Mouse (Mus musculus): Measurements from ENCODE around the gene Ube2i. TPM values are rescaled to one million over a fixed set of nuclear protein-coding genes. Genes with fewer than 3 reads are reported as not detected.
A peak's percentile ranks its signal among the peaks of the same experiment; 100 is the strongest.
"Not testable (repeated sequence)": the region's sequence is repeated elsewhere in the genome, so short reads cannot be mapped to it uniquely, and the experiment has no call there.

Ube2i gene
- total RNA-seq, 2 experiments from 2014 or later, result 238 to 255 TPM

DNA sequence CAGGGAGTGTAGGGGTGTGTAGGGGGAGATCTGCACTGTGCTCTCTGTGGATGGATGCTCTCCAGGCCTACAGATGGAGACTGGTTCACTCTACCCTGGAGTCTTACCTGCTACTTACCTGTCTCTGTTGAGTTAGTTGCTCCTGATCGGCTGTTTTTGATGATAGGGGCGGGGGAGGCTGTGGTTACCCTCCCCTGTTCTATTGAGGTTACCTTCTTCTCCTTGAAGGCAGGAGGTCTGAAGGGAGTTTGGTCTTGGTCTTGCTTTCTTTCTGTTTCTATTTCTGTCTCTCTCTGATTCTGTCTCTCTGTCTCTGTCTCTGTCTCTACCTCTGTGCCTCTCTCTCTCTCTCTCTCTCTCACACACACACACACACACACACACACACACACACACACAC, 19.3 kb downstream of the Ube2i start:
- DNase-seq (ENCODE audit: low spot score in 2 of 2), result no peak

DNA sequence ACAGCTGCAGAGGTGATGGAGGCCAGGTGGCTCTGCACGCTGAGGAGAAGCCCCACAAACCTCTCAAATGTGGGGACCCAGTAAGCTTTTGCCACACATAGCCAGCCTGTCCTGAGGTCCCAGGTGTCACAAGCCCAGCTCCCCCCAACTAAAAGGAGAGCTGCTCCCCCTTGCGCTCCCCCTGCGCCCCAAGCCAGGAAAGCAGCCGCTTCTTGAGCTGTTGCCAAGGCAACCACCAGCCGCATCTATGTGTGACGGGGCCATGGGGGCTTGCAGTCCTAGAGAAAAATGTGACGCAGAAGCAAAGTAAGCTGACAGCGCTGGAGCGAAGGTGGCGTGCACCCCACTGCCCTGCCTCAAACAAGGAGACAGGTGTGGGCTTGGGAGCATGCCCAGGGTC, 20.7 kb downstream of the Ube2i start:
- peak; percentile 52 to 58 for DNase-seq (ENCODE audit: low spot score in 2 of 2)

DNA sequence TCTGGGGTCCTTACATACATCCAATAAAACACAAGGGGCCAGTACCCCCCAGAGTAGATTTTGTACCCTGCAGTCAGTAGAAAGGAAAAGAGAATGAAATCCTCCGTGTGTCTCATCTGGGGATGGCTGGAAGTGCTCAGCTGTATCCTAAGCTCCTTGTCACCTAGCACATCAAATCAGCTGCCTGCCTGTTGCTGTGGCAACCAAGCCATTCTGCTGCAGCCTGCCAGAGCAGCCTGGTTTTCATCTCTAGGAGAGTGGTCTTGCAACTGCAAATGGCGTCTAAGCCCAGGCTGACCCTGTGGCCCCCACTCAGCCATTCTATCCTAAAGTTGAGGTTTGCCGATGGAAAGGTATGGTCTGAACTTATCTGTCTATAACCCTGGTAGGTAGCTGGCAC, 21.8 kb downstream of the Ube2i start:
- DNase-seq (ENCODE audit: low spot score in 2 of 2), result no peak

DNA sequence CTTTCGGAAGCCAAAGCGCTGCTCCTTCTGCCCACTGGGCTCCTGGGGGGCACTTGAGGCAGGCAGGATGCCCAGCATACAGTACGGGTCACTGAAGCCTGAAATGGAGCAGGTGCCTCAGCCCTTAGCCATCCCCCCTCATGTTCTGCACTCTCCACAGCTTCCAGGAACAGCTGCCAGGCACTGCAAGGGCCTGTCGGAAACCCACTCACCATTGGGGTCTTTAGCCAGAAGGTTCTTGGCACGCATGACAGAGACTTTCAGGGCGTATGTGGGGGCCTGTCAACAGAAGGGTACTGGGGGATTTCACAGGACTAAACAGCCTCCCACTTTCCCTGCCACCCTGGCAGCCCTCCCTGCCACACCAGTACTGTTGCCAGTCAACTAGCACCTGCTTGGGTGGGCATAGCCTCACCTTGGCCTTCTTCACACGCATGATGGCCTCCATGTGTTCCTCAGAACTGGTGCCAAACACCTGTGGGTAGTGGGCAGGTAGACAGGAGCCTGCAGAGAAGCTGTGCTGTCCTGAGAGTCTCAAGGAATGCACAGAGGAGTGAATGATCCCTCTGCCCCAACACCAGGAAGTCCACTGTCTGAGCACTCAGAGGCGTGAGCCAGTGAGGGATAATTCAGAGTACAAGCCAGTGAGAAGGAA, 24.1 kb downstream of the Ube2i start:
- no peak for DNase-seq (ENCODE audit: low spot score in 2 of 2)

DNA sequence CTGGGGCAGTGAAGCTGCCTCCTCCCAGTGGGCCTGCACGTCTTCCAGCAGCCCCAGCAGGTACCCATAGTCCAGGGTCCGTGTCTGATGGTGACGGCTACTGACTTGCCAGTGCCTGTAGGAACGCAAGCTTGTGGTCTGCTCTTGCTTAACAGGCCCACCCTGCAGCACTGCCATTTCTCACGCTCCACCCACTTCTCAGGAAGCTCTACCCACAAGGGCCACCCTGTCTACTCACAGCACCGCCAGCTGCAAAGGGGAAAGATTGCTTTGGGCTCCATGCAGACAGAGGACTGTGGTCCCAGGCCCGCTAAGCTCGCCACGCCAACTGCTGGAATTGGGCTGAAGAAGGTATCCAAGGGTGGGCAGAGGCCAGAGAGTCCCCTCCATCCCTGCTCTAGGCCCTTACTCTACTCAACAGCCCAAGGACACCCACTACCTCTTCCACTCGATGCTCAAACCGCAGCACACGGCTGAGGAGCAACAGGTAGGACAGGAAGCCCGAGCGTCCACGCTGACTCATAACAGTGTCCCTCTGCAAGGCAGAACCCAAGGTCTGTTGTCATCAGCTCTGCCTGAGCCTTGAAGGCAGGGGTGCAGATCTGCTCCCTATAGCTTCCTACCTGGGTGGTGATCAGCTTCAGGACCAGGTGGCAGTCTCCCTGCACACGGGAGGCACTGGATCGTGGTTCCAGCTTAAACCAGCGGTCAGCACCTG, 26.2 kb downstream of the Ube2i start:
- DNase-seq (ENCODE audit: low spot score in 2 of 2), result no peak

DNA sequence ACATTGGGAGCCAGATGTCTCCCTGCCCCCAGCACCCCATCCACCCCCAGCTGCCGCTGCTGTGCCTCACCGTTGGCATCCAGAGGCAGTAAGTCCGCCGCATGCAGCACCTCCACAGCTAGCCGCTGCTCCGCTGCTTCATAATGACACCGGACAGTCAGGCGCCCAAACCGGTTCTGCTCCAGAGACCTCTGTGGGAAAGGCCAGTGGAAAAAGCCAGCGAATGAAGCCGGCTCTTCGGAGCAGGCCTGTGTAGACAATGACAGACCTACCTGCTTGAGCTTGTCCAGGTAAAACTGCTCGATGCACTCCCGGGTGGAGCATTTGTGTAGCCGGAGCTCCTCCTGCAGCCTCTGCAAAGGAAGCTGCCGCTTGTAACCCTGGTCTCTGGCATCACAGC, 30.2 kb downstream of the Ube2i start:
- no peak for DNase-seq (ENCODE audit: low spot score in 2 of 2)

DNA sequence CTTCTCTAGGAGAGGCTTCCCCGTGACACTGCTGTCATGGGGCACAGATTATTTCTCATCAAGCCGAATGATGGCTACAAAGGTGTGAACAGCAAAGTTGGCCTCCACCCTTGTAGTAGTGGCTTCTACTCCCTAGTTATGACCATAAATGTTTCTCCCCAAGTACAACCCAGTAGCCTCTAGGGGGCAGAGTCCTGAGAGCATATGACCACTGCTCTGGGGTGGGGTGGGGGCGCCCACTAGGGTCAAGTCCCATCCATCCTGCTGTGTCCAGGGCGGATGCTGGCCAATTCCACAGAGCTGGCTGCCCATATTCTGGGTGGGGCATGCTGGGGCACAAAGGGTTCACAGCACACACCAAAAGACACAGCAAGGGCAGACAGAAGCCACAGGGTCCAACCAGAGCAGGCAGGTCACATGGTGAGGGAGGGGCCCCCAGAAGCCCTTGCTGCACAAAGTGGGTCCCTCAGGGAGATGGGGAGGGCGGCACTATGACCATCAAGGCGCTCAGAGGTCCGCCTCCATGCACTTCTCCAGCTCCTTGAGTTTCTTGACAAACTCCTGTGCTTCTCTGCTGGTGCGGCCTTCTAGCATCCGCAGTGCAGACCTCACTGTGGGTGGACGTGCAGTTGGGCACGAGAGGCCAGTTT, 31.2 kb downstream of the Ube2i start:
- no peak for DNase-seq (ENCODE audit: low spot score in 2 of 2)

DNA sequence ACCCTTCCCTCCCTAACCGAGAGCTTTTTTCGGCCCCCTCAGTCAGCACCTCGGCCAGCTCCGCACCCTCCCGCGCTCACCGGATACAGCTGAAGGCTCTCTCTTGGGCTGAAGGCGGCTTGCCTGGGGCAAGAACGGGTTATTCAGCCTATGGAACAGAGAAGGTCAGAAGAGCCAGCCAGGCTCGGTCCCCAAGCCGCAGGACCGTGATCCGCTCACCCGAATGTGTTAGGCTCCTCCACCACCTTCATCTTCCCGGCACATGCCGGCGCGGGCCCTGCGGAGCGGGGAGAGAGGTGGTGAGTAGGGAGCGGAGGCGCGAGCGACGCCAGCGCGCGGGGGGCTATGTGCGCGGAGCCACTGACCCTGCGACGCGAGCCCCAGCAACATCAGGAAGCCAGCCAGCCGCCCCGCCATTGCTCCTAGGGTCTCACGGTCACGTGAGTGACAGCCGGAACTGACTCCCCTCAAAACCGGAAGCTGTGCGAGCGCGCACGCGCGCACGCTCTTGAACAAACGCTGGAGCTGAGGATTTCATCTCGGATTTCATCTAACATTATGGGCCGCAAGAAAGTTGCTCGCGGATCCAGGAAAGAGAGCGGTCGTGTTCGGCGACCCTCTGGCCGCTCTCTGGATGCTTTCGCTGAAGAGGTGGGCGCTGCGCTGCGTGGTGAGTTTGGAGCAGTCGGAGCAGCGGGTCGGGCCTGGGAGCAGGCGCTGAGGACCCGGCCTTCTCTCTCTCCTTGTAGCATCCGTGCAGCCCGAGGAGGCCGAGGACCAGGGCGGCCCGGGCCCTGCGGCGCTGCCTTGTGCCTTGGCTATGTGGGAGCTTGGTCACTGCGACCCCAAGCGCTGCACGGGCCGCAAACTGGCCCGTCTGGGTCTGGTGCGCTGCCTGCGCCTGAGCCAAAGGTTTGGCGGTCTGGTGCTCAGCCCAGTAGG, 34.5 kb downstream of the Ube2i start, which contains the start of the genes Gnptg and Tsr3:
Gene Gnptg, minus strand, starts transcription at position 430 of the 942 bp plus-strand sequence.
Gene Tsr3, plus strand, starts transcription at position 476 of the 942 bp plus-strand sequence.
- peak; percentile 78 to 85 for DNase-seq (ENCODE audit: low spot score in 2 of 2)

DNA sequence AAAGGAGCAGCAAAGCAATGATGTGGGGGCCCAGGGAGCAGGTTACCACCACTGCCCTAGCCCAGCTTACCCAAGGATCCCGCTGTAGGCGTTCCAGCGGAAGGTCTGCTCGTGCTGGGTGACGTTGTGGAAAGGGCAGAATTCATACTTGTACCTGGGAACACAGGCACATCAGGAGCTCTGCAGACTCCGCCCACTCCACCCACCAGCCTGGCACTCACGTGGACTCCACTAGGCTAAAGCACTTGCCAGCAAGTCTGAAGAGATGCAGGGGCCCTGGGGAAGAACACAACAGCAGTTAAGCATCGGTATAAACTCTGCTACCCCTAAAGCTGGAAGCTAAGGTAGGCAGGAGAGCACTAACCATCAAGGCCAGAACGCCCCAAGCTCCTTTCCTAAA, 38.8 kb downstream of the Ube2i start:
- DNase-seq (ENCODE audit: low spot score in 2 of 2), result no peak

DNA sequence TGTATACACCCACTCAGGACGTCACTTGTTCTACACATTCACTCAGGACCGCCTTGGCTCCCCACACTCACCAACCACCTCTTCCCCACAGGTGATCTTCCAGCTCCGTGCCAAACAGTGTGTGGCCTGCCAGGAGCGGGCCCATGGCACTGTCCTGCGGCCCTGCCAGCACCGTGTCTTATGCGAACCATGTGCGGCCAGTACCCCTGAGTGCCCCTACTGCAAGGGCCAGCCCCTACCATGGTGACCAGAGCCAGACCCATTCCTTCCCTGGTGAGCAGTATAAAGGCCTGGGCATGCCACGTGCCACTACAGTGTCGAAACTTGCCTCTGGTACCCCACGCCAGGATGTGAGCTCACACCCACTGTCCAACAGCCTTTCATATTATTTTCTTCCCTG, 42.8 kb downstream of the Ube2i start:
- DNase-seq (ENCODE audit: low spot score in 2 of 2), result not testable (repeated sequence)

DNA sequence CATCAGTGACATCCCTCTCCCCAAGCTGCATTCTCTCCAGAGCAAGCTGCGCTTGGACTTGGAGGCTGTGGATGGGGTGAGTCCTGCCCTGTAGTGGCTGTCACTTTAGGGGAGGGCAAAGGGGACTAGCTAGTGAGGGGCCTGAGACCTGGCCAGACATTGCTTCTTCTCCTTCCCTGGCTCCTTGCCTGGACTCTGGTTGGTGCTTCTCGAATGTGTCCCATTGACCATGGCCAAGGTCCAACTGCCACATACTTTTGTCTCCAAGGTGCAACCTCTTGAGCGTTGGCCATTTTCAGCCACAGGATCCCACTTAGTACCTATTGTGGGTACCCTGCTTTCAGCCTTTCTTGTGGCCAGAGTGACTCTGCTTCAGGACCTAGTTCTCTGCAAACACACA, 43.7 kb downstream of the Ube2i start:
- no peak for DNase-seq (ENCODE audit: low spot score in 2 of 2)

DNA sequence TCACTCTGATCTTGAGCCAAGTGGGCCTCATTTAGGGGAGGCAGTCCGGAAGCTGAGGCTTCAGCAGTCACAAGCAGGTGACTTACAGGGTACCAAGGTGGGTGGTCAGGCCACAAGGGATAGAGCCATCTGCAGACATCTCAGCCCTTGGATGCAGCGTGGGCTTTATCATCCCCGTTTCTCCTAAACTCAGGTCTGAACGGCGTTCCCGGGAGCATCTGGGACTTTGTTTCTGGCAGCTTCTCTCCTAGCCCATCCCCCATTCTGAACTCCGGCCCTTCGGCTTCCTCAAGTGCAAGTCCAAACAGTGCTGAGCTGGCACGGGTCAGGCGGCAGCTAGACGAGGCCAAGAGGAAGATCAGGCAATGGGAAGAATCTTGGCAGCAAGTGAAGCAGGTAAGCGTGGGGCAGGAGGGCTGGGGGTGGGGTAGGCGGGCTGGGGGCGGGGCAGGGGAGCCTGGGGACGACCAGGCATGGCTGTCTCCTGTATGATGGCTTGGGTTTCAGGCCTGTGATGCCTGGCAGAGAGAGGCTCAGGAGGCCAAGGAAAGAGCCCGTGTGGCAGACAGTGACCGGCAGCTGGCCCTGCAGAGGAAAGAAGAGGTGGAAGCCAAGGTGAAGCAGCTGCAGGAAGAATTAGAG, 44.3 kb downstream of the Ube2i start:
- DNase-seq (ENCODE audit: low spot score in 2 of 2), result not testable (repeated sequence)

DNA sequence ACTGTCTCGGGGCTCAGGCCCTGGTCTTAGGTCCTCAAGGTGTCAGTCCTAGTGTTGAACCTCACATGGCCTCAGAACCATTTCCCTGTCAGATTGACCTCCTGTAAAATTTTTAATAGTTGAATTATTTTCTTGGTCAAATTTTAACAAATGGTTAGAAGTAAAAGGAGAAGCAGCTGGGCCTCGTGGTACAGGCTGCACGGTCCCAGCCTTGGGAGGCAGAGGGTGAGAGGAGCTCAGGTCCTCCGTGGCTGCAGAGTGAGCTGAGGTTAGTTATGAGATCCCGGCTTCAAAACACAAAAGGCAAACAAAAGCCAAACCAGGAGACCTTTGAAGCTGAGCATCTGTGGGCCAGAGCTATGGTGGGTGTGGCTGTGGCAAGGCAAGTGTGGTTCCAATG, 46.4 kb downstream of the Ube2i start:
- no peak for DNase-seq (ENCODE audit: low spot score in 2 of 2)

DNA sequence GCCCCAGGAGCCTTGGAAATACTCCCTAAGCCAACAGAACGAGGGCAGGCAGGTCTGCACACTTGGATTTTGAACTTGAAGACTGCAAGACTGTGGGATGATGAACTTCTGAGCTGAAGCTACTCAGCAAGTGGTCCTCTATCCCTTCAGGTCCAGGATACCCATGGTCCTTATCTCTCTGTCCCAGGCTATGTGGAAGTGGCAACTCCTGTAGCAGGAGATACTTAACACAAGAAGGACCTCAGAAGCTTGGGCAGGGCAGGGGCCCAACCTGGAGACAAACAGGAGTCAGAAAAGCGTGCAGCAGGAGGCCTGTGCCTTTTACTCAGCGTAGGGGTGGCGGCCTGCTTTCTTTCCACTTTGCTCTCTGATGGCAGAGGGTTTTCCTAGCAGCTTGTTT, 48.8 kb downstream of the Ube2i start:
- no peak for DNase-seq (ENCODE audit: low spot score in 2 of 2)

DNA sequence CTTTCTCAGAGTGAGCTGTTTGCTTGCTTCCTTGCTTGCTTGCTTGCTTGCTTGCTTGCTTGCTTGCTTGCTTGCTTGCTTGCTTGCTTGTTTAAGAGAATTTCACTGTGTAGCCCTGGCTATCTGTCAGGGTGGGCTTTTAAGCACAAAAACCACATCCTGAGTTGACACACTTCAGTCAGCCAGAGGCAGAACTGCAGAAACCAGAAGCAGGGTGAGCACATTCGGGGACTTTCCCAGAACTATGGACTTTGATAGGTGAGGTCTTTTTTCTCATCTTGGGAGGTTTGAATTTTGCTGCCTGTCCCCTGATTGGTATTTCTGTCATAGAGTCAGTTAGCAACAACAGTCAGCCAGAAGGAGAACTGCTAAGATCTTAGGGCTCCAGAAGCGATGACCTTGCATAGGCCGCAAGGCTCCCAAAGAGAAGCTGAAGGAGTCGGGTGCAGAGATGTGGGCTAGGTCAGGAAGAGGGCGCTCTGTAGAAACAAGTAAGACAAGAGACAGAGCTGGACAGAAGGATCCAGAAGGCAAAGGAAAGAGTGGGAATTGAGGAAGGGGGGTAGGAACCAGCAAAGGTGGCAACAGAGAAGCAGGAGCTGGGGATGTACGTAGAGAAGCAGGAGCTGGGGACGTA, 49.7 kb downstream of the Ube2i start:
- DNase-seq (ENCODE audit: low spot score in 2 of 2), result no peak

DNA sequence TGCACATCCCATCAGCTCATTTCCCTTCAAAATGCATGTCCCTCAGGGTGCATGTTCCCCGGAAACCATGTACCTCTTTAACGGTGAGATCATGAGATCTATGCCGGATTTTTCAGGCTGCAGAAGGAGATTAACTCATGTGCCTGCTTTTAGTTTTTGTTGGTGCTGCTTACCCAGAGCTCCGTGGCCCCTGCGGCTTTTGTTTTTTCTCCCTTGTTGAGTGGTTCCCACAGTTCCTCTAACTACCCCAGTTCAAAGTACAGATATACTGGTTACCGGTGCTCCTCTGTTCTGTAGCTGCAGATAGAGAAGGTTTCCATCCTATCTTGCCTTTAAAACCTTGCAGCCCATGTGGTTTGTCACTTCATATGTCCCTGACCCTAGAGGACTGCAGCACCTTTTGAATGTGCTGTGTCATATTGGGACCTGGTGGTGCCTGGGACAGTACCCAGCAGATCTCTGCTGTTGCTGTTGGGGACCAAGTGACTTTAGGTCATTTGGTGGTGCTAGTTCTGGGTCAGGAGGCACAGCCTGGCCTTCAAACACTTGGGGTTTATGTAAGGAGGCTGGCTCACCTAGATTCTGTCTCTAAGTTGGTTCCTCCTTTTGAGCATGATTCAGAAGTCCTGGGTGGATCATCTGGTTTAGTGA, 51.3 kb downstream of the Ube2i start:
- no peak for DNase-seq (ENCODE audit: low spot score in 2 of 2)

DNA sequence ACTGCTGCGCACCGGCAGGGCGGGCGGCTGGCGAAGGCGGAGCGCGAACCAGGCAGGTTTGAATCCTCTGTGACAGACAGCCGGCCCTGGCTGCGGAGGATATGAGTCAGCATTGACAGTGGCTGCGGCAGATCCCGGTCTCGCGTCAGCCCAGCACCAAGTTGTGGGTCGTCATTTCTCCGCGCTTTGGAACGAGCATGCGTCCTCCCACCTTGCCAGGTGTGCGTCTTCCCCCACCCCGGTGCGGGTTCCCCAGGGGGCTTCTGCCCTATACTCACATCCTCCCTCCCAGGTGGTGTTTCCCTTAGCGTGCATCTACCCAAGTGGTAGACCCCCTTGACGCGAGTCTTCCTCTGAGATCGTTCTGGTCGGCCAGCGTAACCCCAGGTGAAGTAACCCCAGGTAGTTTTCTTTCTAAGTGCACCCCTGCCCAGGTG, 51.9 kb downstream of the Ube2i start:
- not testable (repeated sequence) for DNase-seq (ENCODE audit: low spot score in 2 of 2)

DNA sequence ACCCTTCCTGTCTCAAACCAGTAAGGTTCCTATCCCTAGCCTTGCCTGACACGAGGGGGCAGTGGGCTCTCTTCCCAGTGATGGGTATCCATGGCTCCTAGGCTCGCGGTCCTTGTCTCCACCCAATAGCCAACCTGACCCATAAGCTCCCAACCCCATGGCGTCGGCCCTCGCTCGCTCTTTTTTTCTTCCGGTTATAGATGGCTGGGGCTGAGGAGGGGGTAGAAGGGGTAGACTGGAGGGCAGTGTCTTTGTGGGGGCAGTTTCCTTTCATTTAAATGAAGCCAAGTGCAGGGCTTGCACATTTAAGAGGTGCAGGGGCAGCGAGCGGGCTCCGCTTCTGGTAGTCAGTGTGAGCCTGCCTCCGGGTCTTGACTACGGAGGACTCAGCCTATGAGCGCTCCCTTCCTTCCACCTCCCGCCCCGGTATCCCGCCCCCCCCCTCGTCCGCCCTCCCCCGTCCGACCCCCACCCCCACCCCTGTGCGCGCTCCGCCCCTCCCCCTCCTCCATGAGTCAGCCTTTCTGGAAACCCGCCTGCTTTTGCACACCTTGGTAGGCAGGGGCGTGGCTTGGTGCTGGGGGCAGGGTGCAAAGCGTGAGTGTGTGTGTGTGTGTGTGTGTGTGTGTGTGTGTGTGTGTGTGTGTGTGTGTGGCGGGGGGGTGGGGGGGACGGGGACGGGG, 52.5 kb downstream of the Ube2i start:
- DNase-seq (ENCODE audit: low spot score in 2 of 2), result peak; percentile 47 to 56

DNA sequence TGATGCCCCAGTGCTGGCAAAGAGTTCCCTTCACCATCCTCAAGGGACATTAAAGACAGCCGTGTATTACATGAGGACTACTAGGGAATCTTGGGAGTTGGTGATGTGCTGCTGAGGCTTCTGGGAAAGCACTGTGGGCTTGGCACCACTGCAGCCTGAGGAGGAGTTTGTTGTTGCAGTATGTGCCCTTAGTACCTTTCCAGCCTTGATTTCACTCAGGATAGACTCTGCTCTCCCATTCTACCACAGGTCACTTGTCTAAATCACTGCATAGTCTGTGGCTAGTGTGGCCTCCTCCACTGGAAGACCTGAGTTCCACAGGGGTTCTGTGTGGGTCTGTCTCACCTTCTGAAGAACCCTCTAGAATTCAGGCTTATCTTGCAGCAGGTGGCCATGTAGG, 53.7 kb downstream of the Ube2i start:
- DNase-seq (ENCODE audit: low spot score in 2 of 2), result no peak
